Mouse (Mus musculus) embryonic stem cell, embryonic (primary cell): ENCODE measurements at regions not wholly inside any gene's neighbourhood (a gene's known extent, or its start where the extent isn't known, plus 50 kb on each side); places are given as distances from the start of the nearest gene placed in this dataset.

Source experiments
- CTCF ChIA-PET, 4 experiments: fragments of 300-600 bp in 2 of 4; fragments of 350-600 bp in 2 of 4; sonication (Branson Sonifier 250); formaldehyde crosslinking; loops; one replicate each; lab custom pipeline; 2022; ENCODE audit warnings: inconsistent platforms in 2 of 4; lab: Charles Lee
- POLR2A ChIA-PET, 4 experiments: fragments of 300-600 bp in 2 of 4; fragments of 350-600 bp in 2 of 4; sonication (Branson Sonifier 250); formaldehyde crosslinking; loops; one replicate each; lab custom pipeline; 2022; ENCODE audit warnings: antibody characterized with exemption in 4 of 4, inconsistent platforms in 1 of 4; lab: Charles Lee

GRCm38 (mm10) chr8:126538136-126538535 lies 55.6 kb downstream of the Irf2bp2 start:
- ChIA-PET CTCF (interaction anchor here in 3 of 4 experiments (0.5 to 1.1 kb wide), 5 partner anchors 10 to 383 kb away, joined by 3 to 7 read pairs (median 5); no protein-coding TSS in a partner anchor), POLR2A (interaction anchor here in 3 of 4 experiments (0.7 to 3.0 kb wide), 15 partner anchors 10 to 433 kb away, joined by 3 to 11 read pairs (median 4); partner anchors contain the start of genes Rbm34 (in 1 of the 3) and Tomm20 (in 1 of the 3))

GRCm38 (mm10) chr8:126536928-126537618 lies 56.7 kb downstream of the Irf2bp2 start:
- ChIA-PET CTCF (interaction anchor here in 2 of 4 experiments (0.5 to 1.4 kb wide), 3 partner anchors 10 to 1693 kb away, joined by 3 to 8 read pairs (median 3); no protein-coding TSS in a partner anchor), POLR2A (interaction anchor here in 3 of 4 experiments (0.5 to 2.6 kb wide), 8 partner anchors 10 to 1440 kb away, joined by 3 to 11 read pairs (median 6); no protein-coding TSS in a partner anchor)

GRCm38 (mm10) chr8:126536132-126536927 lies 57.5 kb downstream of the Irf2bp2 start:
- ChIA-PET POLR2A (interaction anchor here in 3 of 4 experiments (0.5 to 2.2 kb wide), 7 partner anchors 9 to 1439 kb away, joined by 3 to 11 read pairs (median 4); no protein-coding TSS in a partner anchor), CTCF (interaction anchor here in 2 of 4 experiments (0.5 to 1.4 kb wide), 3 partner anchors 10 to 25 kb away, joined by 3 read pairs; no protein-coding TSS in a partner anchor)

GRCm38 (mm10) chr8:126532284-126532974 lies 57.6 kb upstream of the Tarbp1 start:
- ChIA-PET POLR2A (interaction anchor here in 3 of 4 experiments (0.5 to 1.5 kb wide), 4 partner anchors 15 to 407 kb away, joined by 3 to 4 read pairs (median 4); no protein-coding TSS in a partner anchor), CTCF (interaction anchor here in 1 of 4 experiments (0.6 kb wide), 1 partner anchor 93 kb away, joined by 3 read pairs; no protein-coding TSS in a partner anchor)

- POLR2A ChIA-PET, result no interaction called here
- CTCF ChIA-PET, result interaction anchor here in 1 of 4 experiments (0.6 kb wide), 1 partner anchor 198 kb away, joined by 4 read pairs; no protein-coding TSS in a partner anchor
Measured at GRCm38 (mm10) chr8:126531459-126531858, 56.6 kb upstream of the Tarbp1 start.

GRCm38 (mm10) chr8:126529409-126529808 lies 54.5 kb upstream of the Tarbp1 start:
- CTCF ChIA-PET, result interaction anchor here in 2 of 4 experiments (0.6 to 0.8 kb wide), 2 partner anchors 273 to 356 kb away, joined by 3 read pairs; no protein-coding TSS in a partner anchor
- POLR2A ChIA-PET, result interaction anchor here in 2 of 4 experiments (0.9 to 1.0 kb wide), 2 partner anchors 11 to 26 kb away, joined by 3 read pairs; no protein-coding TSS in a partner anchor

GRCm38 (mm10) chr8:126528434-126529080 lies 53.7 kb upstream of the Tarbp1 start:
- CTCF ChIA-PET, result interaction anchor here in 2 of 4 experiments (0.5 to 0.8 kb wide), 2 partner anchors 357 to 435 kb away, joined by 3 to 4 read pairs; no protein-coding TSS in a partner anchor

GRCm38 (mm10) chr8:126526864-126527571 lies 52.2 kb upstream of the Tarbp1 start:
- ChIA-PET POLR2A (interaction anchor here in 2 of 4 experiments (0.5 to 1.6 kb wide), 6 partner anchors 10 to 1987 kb away, joined by 3 to 9 read pairs (median 4); no protein-coding TSS in a partner anchor), CTCF (interaction anchor here in 2 of 4 experiments (0.6 to 1.0 kb wide), 2 partner anchors 9 to 634 kb away, joined by 3 read pairs; no protein-coding TSS in a partner anchor)

More at GRCm38 (mm10) chr8:126528434-126529080, 53.7 kb upstream of the Tarbp1 start:
- POLR2A ChIA-PET, result interaction anchor here in 2 of 4 experiments (0.9 to 1.6 kb wide), 4 partner anchors 10 to 134 kb away, joined by 3 to 9 read pairs (median 3); no protein-coding TSS in a partner anchor

- ChIA-PET CTCF (no interaction called here), POLR2A (interaction anchor here in 2 of 4 experiments (0.6 to 1.0 kb wide), 3 partner anchors 13 to 358 kb away, joined by 3 to 4 read pairs (median 3); no protein-coding TSS in a partner anchor)
Measured at GRCm38 (mm10) chr8:126525575-126525974, 50.7 kb upstream of the Tarbp1 start.
